18 mouse cellular contexts compared by ENCODE assay signal in genomic region chr16:42913291-42913690, GRCm38 (mm10). TPM values are rescaled to one million over a fixed set of nuclear protein-coding genes. Genes with fewer than 3 reads are reported as not detected.
A peak's percentile ranks its signal among the peaks of the same experiment; 100 is the strongest.
DNase-seq lines count a peak whose midpoint lies in the region; TF ChIP-seq lines count a peak whose summit lies in the region.
"Had no signal": no experiment of that assay in that cellular context is flagged by ENCODE, and none has a peak within 500 bp of the region (broad histone marks: within the 10 kb centered on the region; RNA-seq: fewer than 3 reads in every experiment).

No protein-coding gene starts in this region.

- no peak for TF ChIP-seq CTCF in gastrocnemius, adult 2 months (IDR thresholded peaks at IDR 0.05)
- TF ChIP-seq CTCF in layer of hippocampus, adult 2 months (conservative IDR thresholded peaks at IDR 0.05) = no peak
- no peak for TF ChIP-seq CTCF in brain, embryonic 14.5 days (IDR thresholded peaks at IDR 0.05; ENCODE audit: borderline replicate concordance, extremely low read depth, insufficient read depth, insufficient read length)

- no peak for DNase-seq in gastrocnemius, adult 2 months
- DNase-seq in gastrocnemius, postnatal 10 days = no peak
- no peak for DNase-seq in layer of hippocampus, adult 2 months (ENCODE audit: low spot score in 2 of 2)
- no peak for DNase-seq in layer of hippocampus, adult 9-10 months (ENCODE audit: low spot score)
- DNase-seq in brain, embryonic 14.5 days (ENCODE audit: low read depth) = peak; percentile 14
- DNase-seq in right cerebral cortex, adult 2 months (ENCODE audit: low spot score in 2 of 2) = no peak
- DNase-seq: adrenal gland, adult 2 months; adrenal gland, postnatal 25 days; cerebellum, adult 2 months; cerebellum, postnatal 10 days; embryo, embryonic 11 days; heart, postnatal 36 days; kidney, adult 11 months had no signal

- H3K4me3 ChIP-seq in gastrocnemius, adult 2 months = no peak overlapping the region
- peak overlapping the region; percentile 9; the same call in 1 of the 2 replicates for H3K4me3 ChIP-seq in layer of hippocampus, adult 2 months
- H3K4me3 ChIP-seq: embryonic facial prominence, embryonic 15.5 days; erythroblast, embryonic 14.5 days; forebrain, embryonic 10.5 days; heart, embryonic 13.5 days; hindbrain, embryonic 12.5 days had no signal

- intact Hi-C loops in gastrocnemius, adult 2 months (cut with DNase I) = loop anchor here (10.0 kb wide), 3 partner anchors 638 to 892 kb away; no protein-coding TSS in a partner anchor

- peak overlapping the region; percentile 93 for H3K27ac ChIP-seq in gastrocnemius, adult 2 months
- H3K27ac ChIP-seq in layer of hippocampus, adult 2 months = peak overlapping the region; percentile 89
- H3K27ac ChIP-seq: embryonic facial prominence, embryonic 15.5 days; forebrain, embryonic 10.5 days; heart, embryonic 13.5 days; hindbrain, embryonic 12.5 days had no signal

- no peak for TF ChIP-seq POLR2A in brain, embryonic 14.5 days (IDR thresholded peaks at IDR 0.05; ENCODE audit: borderline replicate concordance, extremely low read depth, insufficient read depth, insufficient read length, poor library complexity, severe bottlenecking)

RNA-seq across cellular contexts. Expression of gene Zbtb20, which starts 37.6 kb away (rescaled TPM):
- total RNA-seq in gastrocnemius, adult 2 months (2021) = 100 to 1,000 TPM in 1 of 2 experiments, 10 to 100 TPM in 1; 87.2 to 104 TPM
- 100 to 1,000 TPM; 108 to 119 TPM for total RNA-seq in gastrocnemius, postnatal 10 days (2021)
- 100 to 1,000 TPM; 335 to 353 TPM for total RNA-seq in layer of hippocampus, adult 2 months (2021)
- 13.1 and 18.0 TPM in 2 replicates for polyA plus RNA-seq in brain, embryonic 14.5 days (2012; rRNA removed)
